Mouse (Mus musculus): ENCODE data around the gene Pacsin3. TPM values are rescaled to one million over a fixed set of nuclear protein-coding genes. Genes with fewer than 3 reads are reported as not detected.

Gene Pacsin3
- total RNA-seq, 2 experiments from 2014 or later: 311 to 416 TPM

DNA sequence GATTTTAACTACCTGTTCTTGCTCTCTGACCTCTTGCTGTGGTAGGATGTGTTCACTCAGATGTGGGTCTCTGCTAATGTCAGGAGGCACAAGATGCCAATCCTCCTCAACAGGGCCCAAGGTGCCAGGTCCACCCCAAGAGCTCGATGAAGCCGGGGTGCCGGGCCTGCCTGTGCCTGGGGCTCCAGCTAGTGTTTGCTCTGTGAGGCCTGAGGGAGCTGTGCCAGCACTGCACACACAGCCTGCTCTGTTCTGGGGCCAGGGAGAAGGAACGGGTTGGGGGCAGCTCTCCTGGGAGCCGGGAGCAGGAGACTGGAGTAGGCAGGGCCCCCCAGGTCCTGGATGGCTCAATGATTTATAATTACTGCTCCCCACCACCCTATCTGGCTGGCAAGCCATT lies 2.3 kb downstream of the Pacsin3 start:
- DNase-seq (ENCODE audit: low spot score): no peak

DNA sequence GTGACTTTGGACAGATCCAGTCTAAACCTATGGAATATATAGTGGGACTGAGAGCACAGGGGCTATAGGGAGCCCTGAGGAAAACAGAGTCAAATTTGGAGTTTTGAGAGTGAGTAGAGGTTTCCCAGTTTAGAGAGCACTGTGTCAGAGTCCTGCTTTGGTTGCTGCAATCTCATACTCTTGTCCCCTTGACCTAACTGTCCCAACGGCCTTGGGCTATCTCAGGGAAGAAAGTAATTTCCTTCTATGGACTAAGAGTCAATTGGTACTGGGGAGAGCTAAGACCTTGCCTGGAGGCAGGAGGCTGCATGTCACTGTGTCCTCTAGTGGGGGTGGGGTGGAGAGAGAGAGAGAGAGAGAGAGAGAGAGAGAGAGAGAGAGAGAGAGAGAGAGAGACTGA lies 3.1 kb downstream of the Pacsin3 start:
- no peak for DNase-seq (ENCODE audit: low spot score)

DNA sequence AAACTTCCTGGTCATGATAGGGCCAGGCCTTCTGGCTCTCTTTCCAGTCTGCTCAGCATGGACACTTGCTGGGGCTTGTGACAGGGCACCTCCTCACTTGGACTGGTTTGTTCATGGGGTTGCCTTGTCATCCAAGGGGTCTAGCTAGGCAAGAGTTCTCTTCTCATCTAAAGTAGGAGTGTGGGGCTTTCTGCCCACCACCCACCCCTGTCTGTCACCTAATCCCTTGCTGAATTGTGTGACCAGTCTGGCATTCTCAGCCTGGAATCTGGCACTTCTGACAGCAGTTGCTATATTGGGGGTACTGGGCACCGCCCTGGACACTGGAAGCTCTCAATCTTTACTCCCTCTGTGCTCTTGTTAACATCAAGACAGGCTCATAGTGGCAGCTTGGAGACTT lies 3.7 kb downstream of the Pacsin3 start:
- DNase-seq (ENCODE audit: low spot score): peak; percentile 76

DNA sequence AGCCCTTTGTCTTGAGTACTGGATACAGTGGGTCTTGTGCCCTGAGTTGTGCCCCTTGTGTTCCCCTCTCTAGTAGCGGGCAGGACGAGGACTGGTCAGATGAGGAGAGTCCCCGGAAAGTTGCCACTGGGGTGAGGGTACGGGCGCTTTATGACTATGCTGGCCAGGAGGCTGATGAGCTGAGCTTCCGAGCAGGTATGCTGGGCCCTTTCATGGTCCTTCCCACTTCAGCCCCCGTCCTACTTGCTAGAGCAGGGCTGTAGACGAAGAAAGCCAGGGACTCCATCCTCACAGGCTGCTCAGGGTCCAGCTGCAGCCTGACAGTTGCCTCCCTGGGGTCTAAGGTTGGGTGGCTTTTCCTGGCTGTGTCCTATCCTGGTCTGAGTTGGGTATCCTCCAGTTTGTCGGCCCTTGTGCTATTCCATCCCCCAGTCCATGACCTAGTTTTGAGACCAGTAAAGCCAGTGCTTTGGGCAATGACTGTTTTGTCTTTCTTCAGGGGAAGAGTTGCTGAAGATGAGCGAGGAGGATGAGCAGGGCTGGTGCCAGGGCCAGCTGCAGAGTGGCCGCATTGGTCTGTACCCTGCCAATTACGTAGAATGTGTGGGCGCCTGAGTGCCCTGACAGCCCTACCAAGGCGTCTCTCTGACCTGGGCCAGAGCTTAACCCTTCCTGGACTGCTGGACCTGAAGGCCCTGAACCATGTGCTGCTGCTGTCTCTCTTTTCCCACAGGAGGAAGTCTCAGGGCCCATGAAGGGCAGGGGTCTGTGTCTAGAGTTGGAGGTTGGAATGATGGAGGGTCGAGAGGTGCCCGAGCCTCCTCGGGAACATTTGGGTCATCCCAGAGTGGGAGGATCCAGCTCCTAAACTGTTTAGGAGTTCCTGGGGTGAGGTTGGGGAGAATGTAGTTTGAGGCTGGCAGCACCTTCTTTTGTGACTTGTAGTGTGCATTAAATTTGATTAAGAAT lies 8.2 kb downstream of the Pacsin3 start:
- DNase-seq (ENCODE audit: low spot score): no peak

DNA sequence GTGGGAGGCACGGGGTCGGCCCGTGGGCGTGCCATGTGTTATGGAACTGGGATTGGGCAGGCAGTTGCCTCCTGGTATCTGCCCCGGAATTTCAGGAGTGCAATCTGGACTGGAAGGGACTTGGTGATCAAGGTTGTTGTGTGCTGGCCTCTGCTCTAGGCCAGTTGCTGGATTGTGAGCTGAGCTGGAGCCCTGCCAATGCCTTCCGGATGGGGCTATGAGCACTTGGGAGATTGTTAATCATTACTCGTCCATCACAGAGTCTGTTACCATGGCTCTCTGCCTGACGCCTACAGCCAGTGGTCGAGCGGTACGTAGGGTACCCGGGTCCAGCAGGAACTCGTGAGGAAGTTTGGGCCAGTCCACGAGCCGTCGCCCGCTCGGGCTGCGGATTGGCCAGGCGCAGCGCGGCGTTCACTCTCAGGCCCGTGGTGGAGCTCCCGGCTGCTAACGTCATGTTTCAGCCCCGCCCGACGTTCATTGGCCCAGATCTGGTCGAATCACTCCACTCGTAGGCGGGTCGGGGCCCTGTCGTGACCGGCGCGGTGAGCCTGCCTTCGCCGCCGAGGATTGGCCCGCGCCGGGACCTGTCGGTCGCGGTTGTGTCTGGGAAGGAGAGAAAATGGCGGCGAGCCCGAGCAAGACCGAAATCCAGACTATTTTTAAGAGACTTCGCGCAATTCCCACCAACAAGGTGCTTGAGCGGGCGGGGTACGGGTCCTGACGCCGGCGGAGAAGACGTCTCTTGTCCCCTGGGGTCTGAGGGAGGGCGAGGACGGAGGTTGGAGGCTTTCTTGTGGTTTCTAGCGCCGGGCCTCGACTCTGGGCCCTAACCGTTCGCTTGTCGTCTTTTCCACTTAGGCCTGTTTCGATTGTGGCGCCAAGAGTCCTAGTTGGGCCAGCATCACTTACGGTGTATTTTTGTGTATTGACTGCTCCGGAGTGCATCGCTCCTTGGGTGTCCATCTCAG lies 9.2 kb downstream of the Pacsin3 start, which contains the start of gene Arfgap2:
Arfgap2 (plus strand) TSS at position 264 of the 971 bp plus-strand sequence.
- DNase-seq (ENCODE audit: low spot score): peak; percentile 98

DNA sequence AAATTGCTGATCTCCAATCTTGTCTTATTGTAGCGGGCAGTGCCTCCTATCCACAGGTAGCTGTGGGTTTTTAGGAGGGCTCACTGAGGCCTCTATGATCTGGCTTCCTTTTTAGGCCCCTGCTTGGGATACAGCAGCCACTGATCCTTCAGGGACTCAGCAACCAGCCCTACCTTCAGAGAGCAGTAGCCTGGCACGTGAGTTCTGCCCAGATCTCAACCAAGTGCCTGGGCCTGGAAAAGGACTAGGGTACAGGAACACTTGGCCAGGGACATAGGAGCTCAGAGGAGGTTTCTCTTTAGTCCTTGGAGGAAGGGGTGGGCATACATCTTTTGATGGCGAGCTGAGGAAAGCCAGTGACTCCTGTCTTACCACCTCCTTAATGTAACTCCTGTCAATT lies 12.3 kb downstream of the Pacsin3 start:
- DNase-seq (ENCODE audit: low spot score): no peak

DNA sequence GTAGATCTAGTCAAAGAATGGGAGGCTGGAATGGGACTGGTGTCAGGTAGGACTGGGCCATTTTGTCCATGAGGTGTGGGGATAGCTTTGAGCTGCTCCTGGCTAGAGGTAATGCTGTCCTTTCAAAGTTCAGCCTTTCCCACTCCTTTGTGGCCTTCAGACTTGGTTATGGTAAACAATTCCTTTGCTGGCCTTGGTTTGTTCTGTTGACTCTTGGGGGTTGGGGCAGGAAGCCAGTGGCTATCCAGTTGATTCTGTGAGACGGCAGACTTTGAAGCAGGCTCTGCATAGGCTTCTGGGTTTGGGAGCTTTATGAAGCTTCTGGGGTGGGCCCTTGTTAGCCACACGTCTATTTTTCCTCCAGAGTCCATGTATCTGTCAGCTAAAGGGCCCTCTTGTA lies 13.0 kb downstream of the Pacsin3 start:
- DNase-seq (ENCODE audit: low spot score): no peak

DNA sequence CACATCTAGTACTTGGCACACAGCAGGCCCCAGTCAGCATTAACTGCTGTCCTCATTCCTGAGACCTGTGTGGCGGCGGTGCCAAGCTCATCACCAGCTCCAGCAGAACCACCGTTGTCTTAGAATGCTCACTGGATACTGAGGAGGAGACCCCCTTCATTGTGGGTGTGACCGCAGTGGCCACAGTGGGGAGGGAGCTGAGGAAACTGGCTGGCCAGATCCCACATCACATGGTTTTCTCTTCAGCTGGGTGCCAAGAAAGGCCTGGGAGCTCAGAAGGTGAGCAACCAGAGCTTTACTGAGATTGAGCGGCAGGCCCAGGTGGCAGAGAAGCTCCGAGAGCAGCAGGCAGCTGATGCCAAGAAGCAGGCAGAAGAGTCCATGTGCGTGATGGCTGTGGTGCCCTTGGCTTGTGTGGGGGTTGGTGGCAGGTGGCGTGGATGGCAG lies 14.0 kb downstream of the Pacsin3 start:
- peak; percentile 82 for DNase-seq (ENCODE audit: low spot score)

DNA sequence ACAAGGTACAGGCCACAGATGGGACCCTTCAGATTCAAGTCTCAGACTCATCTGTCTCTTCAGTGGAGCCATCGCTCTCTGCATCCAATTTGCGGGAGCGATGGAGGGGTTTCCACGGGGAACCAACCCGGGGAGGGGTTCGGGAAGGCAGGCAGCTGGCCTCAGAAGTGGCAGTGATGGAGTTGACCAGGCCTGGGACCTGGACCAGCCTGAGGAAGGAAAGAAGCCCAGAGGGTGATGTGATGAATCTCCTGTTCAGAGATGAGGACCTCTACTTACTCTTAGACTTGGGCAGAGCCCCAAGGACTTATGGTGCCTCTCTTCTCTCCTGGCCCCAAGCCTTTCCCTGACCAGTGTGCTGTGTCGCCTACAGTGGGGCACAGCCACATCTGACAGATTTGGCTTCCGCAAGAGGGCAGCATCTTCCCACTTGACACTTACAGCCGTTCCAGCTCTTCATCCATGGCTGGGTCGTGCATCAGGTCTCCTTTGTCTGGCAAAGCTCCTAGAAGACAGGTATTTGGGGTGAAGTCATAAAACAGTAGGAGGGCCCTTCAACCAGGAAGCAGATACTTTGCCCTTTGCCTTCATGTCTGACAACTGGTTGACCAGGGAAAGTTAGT lies 23.1 kb downstream of the Pacsin3 start:
- peak; percentile 61 for DNase-seq (ENCODE audit: low spot score)

DNA sequence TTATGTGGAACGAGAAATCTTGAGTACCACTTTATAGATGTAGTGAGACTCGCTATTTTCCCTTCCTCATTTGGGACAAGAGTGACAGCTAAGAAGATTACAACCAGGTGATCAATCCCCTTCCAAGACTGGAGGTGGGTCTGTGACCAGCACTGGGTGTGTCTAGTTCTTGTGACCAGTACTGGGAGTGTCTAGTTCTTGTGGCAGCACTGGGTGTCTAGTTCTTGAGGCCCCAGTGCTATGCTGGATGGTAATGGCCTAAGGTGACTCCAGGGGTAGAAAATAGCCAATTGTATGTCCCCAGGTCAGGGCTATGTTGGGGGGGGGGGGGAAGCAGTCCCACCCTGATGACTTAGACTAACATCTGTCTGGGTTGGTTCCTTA lies 23.6 kb downstream of the Pacsin3 start:
- no peak for DNase-seq (ENCODE audit: low spot score)

DNA sequence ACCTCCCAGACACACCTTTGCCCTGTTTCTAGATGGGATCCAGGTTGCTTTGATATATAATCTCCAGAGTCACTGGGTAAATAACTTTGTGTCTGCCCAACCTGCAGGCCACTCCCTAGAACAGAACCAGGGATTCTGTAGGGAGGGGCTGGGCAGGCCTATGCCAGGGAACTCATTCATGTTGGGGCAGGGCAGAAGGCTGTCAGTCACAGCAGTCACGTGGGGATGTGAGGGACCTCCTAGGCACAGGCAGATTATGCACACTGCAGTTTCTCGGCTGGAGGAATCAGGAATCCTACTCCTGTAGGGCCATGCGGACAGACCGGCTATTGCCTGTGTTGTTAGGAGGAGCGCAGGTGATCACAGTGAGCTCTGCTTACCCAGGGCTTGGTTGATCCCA lies 25.6 kb downstream of the Pacsin3 start:
- no peak for DNase-seq (ENCODE audit: low spot score)

DNA sequence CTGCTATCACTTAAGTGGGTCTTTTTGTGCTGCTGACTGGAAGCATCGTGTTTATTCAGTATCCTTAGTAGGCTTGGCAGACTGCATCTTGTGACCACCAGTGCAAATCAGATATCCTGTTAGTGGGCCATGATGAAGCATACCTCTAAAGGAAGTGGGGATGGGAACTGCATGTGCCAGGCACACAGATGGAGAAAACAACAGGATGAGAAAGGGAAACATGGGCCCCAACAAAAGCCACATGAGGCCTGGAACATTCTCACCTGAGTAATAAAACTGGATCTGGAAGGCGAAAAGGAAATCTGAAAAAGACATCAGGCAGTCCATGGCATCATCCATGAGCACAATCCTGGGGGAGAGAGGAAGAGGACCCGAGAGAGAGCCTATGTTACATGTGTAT lies 28.2 kb downstream of the Pacsin3 start:
- no peak for DNase-seq (ENCODE audit: low spot score)

DNA sequence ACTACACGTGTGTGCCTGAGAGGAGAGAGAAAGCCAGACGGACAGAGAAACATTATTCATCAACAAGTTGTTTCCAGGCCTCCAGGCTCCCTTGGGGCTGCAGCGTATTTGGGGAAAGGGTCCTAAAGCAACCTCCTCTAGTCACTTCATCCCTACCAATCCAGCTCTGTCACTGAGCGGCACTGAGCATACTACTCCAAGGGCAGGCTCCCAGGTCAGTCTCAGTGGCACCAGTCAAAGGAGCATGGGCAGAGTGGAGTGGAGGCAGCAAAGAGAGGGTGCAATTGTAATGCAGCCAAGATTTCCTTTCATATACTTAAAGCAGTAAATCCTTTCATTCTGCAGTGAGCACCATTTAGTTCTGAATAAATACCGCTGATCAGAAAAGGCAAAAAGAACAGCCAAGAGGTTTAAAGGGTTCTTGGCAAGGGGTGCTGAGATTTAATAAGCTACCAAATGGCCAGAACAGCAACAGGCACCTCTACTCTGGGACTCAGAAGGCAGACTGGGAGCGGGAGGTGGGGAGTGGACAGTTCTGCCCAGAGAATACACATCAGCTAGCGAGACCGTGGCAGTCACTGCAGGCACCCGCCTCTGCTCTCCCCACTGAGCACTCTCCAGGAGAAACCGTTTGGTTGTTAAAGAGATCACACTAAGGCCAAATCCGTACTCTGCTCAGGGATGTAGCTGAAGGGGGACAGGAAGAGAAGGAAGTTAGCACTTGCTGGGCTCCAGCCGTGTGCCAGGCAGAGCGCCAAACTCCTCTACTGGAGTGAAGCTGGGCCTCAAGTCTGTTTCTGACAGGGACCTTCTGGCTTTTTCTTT lies 28.8 kb downstream of the Pacsin3 start:
- DNase-seq (ENCODE audit: low spot score): no peak

DNA sequence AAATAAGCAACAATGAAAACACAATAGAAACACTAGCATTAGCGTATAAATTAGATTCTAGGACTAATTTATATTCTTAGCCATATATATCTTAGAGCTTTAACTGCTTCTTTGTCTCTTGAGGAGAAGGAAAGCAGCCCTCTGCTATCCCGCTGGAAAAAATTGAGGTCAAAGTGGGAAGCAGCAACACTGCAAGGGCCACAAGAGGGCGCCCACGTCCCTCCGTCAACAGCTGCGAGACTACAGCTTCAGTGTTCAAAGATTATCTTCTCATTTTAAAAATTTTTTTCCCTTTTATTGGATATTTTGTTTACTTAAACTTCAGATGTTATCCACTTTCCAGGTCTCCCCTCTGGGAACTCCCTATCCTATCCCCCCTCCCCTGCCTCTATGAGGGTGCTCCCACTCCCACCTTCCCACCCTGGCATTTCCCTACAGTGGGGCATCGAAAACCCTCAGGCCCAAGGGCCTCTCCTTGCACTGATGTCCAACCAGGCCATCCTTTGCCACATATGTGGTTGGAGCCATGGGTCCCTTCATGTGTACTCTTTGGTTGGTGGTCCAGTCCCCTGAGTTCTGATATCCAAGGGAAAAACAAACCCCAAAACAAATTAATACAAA lies 30.2 kb downstream of the Pacsin3 start:
- DNase-seq (ENCODE audit: low spot score): peak; percentile 83

DNA sequence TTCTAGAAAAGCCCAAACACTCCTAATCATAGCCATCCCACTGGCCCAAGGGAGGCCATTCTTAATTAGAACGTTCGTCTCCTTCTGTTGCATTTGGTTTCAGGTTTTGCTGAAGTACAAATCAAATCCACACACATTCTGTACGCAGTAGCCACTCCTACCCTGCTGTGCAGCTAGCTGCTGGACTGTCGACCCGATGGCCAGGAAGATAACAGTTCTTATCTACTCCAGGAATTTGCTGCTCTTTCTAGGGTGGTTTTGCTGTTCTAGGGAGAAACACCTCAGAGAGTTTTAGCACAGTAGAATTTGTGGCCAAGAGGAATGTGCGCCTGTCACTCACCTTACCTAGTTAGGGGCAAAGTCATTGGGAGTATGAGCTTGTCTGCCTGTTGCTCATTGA lies 31.8 kb downstream of the Pacsin3 start:
- no peak for DNase-seq (ENCODE audit: low spot score)

DNA sequence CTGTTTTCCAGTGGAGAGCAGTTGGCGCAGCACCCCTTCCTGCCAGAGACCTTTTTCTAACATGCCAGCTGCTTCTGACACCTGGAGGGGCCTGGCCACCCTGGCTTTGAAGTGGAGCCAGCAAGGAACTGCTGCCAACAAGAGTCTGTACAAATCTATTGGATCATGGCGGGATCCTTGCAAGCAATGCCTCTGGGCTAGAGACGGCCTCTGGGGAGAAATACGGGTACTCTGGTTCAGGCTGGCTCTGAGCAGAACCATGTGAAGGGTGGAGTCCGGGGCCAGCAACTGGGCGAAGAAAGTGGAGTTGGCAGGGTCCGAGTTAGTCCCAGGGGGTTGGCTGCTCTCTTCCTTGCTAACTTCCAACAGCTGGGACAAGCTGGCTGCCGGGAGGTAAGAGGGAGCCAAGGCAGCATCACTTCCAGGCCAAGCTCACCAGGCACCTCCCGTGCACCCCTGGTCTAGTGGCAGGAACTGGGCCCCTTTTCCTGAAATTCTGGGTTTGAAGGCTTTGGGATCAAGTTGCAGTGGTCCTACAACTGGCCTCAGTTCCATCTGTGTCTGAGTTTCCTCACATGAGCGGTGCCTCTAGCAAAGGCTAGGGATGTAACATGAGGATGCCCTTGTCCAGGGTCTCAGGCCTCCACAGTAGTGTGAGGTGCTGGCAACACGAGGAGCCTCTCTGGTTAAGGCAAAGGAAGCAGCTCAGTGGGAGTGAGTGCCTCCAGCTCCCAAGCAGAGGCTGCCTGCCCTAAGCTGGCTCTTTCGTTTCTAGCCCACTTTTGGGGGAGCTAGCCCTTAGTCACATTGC lies 35.6 kb downstream of the Pacsin3 start:
- DNase-seq (ENCODE audit: low spot score): peak; percentile 74

DNA sequence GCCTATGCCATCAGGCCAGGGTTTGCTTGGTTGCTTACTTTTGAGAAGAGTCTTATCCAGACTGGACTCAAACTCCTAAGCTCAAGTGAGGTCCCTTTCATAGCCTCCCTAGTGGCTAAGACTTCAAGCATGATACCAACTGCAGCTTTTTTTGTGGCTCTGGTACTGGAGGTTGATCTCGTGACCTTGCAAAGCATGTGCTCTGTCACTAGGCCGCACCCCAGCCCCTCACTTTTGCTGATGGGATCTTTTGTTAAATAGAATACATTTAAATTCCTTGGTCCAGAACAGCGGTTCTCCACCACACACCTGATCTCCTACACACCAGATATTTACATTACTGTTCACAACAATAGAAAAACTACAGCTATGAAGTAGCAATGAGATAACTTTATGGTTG lies 38.5 kb downstream of the Pacsin3 start:
- no peak for DNase-seq (ENCODE audit: low spot score)

DNA sequence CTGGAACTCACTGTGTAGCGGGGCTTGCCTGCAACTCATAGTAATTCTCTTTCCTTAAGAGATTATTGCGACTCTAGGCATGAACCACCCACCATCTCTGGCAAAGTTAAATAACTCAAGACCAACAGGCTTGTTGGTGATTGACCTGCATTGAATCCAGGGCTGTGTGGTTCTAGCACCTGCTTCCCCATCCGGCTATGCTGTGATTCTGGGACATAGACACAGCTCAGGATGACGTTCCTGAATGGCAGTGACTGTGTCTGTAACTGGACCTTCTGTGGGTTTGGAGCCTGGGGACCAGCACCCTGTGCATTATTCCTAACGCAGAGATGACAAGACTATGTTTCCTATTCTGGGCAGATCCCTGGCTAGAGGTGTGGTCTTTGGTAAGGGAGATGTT lies 40.1 kb downstream of the Pacsin3 start:
- DNase-seq (ENCODE audit: low spot score): no peak

DNA sequence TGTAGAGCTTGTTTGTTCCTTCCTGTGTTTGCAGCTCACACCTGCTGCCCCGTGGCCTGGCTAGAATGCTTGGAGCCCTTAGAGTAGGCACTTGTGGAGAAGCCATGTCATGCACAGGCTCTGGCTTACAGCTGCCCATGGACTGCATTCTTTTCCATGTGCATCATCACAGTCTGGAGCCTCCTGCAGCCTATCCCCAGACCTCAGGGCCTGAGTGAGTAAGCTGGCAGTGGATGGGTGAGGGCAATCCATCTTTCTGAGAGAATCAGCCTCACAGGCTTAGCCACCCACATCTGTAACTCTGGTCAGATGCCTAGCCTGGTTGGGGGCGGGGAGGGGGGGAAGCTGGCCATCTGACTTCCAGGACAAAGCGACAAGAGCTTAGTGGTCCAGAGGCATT lies 43.4 kb downstream of the Pacsin3 start:
- DNase-seq (ENCODE audit: low spot score): no peak

Data from gastrocnemius, adult 18-20 months (tissue).